Mouse (Mus musculus): Measurements from ENCODE around the gene Zdbf2. TPM values are rescaled to one million over a fixed set of nuclear protein-coding genes. Genes with fewer than 3 reads are reported as not detected.

Zdbf2 gene
- polyA plus RNA-seq (2012; rRNA removed) = 0.01 TPM in 1 of 2 replicates, not detected in the other

DNA sequence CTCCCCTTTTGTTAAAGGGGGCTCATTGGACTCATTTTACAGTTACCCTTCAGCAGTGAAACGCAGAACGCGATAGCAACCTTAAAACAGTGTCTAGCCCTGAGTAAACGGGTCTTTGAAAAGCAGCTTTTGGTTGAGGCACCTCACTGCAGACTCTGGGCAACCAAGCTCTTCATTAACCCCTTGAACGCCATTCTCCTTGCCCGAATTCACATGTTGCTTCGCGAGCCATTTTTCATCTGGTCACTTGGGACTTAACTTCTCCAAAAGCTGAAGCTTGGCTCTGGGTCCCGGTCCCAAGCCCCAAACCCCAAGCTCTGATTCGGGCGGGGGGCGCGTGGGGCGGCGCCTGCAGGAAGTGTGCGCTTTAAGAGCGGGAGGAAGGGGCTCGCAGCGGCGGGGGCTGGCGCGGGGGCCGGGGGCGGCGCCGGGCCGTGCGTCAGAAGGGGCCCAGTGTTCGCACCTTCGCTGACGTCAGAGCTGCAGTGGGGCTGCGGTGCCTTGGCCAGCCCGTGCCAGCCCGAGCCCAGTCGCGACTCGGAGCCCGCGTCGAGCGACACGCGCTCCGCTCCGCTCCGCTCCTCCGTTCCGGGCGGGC is at the start of gene Zdbf2:
Gene Zdbf2 (plus strand): TSS at position 525 of the 598 bp plus-strand sequence.
- WGBS = 2% methylated on average over 49 of the region's 49 CpGs
- TF ChIP-seq POLR2A (IDR thresholded peaks at IDR 0.05; ENCODE audit: low read depth, low read length) = no peak
- Histone ChIP-seq H3K36me3 (ENCODE audit: control insufficient read depth, insufficient read depth, low read length) (no peaks in the 10 kb centered on the region), H3K27me3 (ENCODE audit: control insufficient read depth, insufficient read depth, low read length) (peaks cover 39% of the 10 kb centered on the region), H3K4me1 (ENCODE audit: control insufficient read depth, insufficient read depth, insufficient read length, low read length) (0 out of 2 replicates have a peak, but pooled peaks cover 1% of the 10 kb centered on the region), H3K4me3 (ENCODE audit: low read depth, low read length) (peak within 1 kb of the TSS; percentile 34), H3K27ac (ENCODE audit: insufficient read depth, low read depth, low read length) (no peak within 1 kb of the TSS)

DNA sequence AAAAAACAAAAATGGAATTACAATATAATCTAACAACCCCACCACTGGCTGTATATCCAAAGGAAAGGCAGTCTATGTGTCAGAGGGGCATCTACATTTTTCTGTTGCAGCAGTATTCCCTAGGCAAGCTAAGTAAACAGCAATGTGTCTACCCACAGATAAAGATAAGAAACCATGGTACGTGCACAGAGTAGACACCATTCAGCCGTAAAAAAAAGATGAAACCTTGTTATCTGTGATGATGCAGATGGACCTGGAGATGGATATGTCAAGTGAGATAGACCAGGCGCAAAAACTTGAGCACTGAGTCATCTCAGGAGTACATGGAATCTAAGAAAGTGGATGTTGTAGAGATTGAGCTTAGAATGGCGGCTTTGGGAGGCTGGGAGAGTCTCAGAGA is 48.1 kb upstream of the Zdbf2 start:
- WGBS = 51% methylated on average over 4 of the region's 4 CpGs
- H3K27me3 ChIP-seq (ENCODE audit: control insufficient read depth, insufficient read depth, low read length) = 0 out of 2 replicates have a peak, but pooled peaks cover 2% of the 10 kb centered on the region
- H3K4me1 ChIP-seq (ENCODE audit: control insufficient read depth, insufficient read depth, insufficient read length, low read length) = no peaks in the 10 kb centered on the region
- no peak overlapping the region for H3K27ac ChIP-seq (ENCODE audit: insufficient read depth, low read depth, low read length)
- TF ChIP-seq CTCF (IDR thresholded peaks at IDR 0.05; ENCODE audit: extremely low read depth, insufficient read length, insufficient replicate concordance, low read depth, low read length) (no peak), POLR2A (IDR thresholded peaks at IDR 0.05; ENCODE audit: low read depth, low read length) (no peak)
- no peaks in the 10 kb centered on the region for H3K36me3 ChIP-seq (ENCODE audit: control insufficient read depth, insufficient read depth, low read length)
- no peak overlapping the region for H3K4me3 ChIP-seq (ENCODE audit: low read depth, low read length)

DNA sequence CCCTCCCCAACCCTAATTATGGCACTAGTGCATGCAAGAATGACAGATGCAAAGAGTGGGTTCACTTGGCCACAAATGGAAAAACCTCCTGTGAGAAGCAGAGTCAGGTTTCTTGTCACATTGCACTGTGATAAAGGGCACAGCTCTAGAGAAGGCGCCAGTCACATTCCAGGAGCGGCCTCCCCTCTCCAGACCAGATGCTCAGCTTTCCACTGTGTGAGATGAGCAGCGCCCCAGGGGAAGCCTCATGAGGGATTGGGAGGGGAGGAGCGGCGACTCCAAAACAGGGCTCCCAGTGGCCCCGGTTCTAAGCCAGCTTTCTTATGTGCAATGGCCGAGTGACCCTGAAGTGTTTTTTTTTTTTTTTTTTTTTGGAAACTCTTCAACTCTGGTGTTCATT is 47.2 kb upstream of the Zdbf2 start:
- no peak overlapping the region for H3K27ac ChIP-seq (ENCODE audit: insufficient read depth, low read depth, low read length)
- 17% methylated on average over 7 of the region's 7 CpGs for WGBS

DNA sequence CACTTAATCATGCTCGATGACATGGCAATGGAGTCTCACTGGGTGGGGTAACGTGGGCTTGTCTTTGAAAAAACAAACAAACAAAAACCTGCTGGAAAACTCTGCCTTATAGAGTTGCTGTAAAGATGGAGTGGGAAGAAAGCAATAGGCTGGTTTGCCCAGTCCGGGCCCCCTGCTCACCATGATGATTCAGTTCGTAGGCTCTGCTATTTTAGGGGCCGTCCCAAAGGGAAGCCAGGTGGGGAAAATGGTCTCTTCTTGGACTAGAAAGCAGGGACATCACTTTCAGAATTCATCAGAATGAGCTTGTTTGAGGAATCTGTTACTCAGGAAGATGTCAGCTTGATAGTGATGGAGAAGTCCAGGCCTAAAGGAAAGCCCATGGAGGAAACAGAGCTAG is 45.8 kb upstream of the Zdbf2 start:
- Histone ChIP-seq H3K36me3 (ENCODE audit: control insufficient read depth, insufficient read depth, low read length) (no peaks in the 10 kb centered on the region), H3K4me3 (ENCODE audit: low read depth, low read length) (no peak overlapping the region), H3K27ac (ENCODE audit: insufficient read depth, low read depth, low read length) (no peak overlapping the region), H3K4me1 (ENCODE audit: control insufficient read depth, insufficient read depth, insufficient read length, low read length) (no peaks in the 10 kb centered on the region), H3K27me3 (ENCODE audit: control insufficient read depth, insufficient read depth, low read length) (0 out of 2 replicates have a peak, but pooled peaks cover 2% of the 10 kb centered on the region)
- TF ChIP-seq POLR2A (IDR thresholded peaks at IDR 0.05; ENCODE audit: low read depth, low read length) (no peak), CTCF (IDR thresholded peaks at IDR 0.05; ENCODE audit: extremely low read depth, insufficient read length, insufficient replicate concordance, low read depth, low read length) (no peak)
- 80% methylated on average over 5 of the region's 5 CpGs for WGBS

More for the DNA sequence above, 47.2 kb upstream of the Zdbf2 start:
- TF ChIP-seq CTCF (IDR thresholded peaks at IDR 0.05; ENCODE audit: extremely low read depth, insufficient read length, insufficient replicate concordance, low read depth, low read length) (no peak), POLR2A (IDR thresholded peaks at IDR 0.05; ENCODE audit: low read depth, low read length) (no peak)
- Histone ChIP-seq H3K4me3 (ENCODE audit: low read depth, low read length) (no peak overlapping the region), H3K4me1 (ENCODE audit: control insufficient read depth, insufficient read depth, insufficient read length, low read length) (no peaks in the 10 kb centered on the region), H3K36me3 (ENCODE audit: control insufficient read depth, insufficient read depth, low read length) (no peaks in the 10 kb centered on the region), H3K27me3 (ENCODE audit: control insufficient read depth, insufficient read depth, low read length) (0 out of 2 replicates have a peak, but pooled peaks cover 2% of the 10 kb centered on the region)

DNA sequence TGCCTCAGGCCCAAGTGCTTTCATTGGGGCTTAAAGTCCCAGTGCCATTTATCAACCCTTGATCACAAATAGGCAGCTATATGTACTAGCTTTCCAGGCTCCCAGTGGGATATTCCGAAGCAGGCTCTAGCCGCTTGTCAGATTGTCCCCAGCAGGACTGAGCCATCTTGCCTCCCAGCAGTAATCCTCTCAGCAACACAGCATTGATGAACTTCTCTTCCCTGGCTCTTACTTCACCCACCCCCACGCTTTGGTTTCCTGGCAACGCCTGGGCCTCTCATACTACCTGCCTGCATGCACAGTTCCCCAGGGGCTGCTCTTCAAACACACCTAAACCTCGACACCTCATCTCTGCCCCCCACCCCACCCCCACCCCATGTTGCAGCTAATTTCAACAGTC is 35.7 kb upstream of the Zdbf2 start:
- WGBS = 21% methylated on average over 5 of the region's 5 CpGs
- no peaks in the 10 kb centered on the region for H3K4me1 ChIP-seq (ENCODE audit: control insufficient read depth, insufficient read depth, insufficient read length, low read length)
- no peak for TF ChIP-seq POLR2A (IDR thresholded peaks at IDR 0.05; ENCODE audit: low read depth, low read length)
- TF ChIP-seq CTCF (IDR thresholded peaks at IDR 0.05; ENCODE audit: extremely low read depth, insufficient read length, insufficient replicate concordance, low read depth, low read length) = no peak
- no peak overlapping the region for H3K4me3 ChIP-seq (ENCODE audit: low read depth, low read length)
- no peaks in the 10 kb centered on the region for H3K36me3 ChIP-seq (ENCODE audit: control insufficient read depth, insufficient read depth, low read length)
- H3K27me3 ChIP-seq (ENCODE audit: control insufficient read depth, insufficient read depth, low read length) = no peaks in the 10 kb centered on the region
- no peak overlapping the region for H3K27ac ChIP-seq (ENCODE audit: insufficient read depth, low read depth, low read length)

DNA sequence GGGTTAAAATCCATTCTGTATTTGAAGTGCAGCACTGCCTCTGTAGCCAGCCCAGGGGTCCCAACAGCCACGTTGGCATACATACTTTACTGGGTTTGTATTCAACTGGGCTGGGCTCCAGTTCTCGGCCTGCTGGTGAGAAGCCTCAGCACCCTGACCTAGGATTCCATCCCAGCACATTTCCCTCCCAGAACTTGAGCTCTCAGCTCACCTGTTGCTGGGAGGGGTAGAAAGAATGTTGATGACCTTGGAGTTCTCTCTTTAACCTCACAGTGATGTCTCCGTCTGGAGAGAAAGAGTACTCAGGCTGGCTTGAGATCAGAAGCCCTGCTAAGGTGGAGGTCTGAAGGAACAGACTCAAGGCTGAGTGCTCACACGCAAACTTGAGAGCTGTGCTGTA is 33.8 kb upstream of the Zdbf2 start:
- 42% methylated on average over 4 of the region's 4 CpGs for WGBS
- Histone ChIP-seq H3K27me3 (ENCODE audit: control insufficient read depth, insufficient read depth, low read length) (no peaks in the 10 kb centered on the region), H3K36me3 (ENCODE audit: control insufficient read depth, insufficient read depth, low read length) (no peaks in the 10 kb centered on the region), H3K27ac (ENCODE audit: insufficient read depth, low read depth, low read length) (no peak overlapping the region), H3K4me1 (ENCODE audit: control insufficient read depth, insufficient read depth, insufficient read length, low read length) (no peaks in the 10 kb centered on the region), H3K4me3 (ENCODE audit: low read depth, low read length) (no peak overlapping the region)
- TF ChIP-seq POLR2A (IDR thresholded peaks at IDR 0.05; ENCODE audit: low read depth, low read length) = no peak
- TF ChIP-seq CTCF (IDR thresholded peaks at IDR 0.05; ENCODE audit: extremely low read depth, insufficient read length, insufficient replicate concordance, low read depth, low read length) = no peak

DNA sequence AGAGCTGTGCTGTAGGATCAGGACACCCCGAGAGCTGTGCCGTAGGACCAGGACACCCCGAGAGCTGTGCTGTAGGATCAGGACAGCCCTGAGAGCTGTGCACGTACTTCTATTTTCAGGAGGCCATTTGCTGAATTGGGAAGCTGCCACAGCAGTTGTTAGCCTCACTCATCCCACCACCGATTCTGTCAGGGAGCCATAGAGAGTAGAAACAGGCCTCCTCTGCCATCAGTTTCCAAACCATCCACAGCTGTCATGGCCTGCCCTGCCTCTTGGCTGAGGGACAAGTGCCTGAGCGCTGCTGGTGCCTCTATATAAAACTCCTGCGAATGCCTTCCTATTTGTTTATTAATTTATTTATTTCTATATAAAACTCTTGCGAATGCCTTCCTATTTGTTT is 33.3 kb upstream of the Zdbf2 start:
- H3K4me3 ChIP-seq (ENCODE audit: low read depth, low read length) = no peak overlapping the region
- H3K36me3 ChIP-seq (ENCODE audit: control insufficient read depth, insufficient read depth, low read length) = no peaks in the 10 kb centered on the region
- TF ChIP-seq CTCF (IDR thresholded peaks at IDR 0.05; ENCODE audit: extremely low read depth, insufficient read length, insufficient replicate concordance, low read depth, low read length) (no peak), POLR2A (IDR thresholded peaks at IDR 0.05; ENCODE audit: low read depth, low read length) (no peak)
- WGBS = 79% methylated on average over 8 of the region's 8 CpGs
- no peaks in the 10 kb centered on the region for H3K27me3 ChIP-seq (ENCODE audit: control insufficient read depth, insufficient read depth, low read length)
- H3K27ac ChIP-seq (ENCODE audit: insufficient read depth, low read depth, low read length) = no peak overlapping the region
- no peaks in the 10 kb centered on the region for H3K4me1 ChIP-seq (ENCODE audit: control insufficient read depth, insufficient read depth, insufficient read length, low read length)

Data from small intestine, adult 2 months (tissue).